Mouse (Mus musculus) pancreas, adult 10 weeks (tissue): ENCODE results near the gene Kcnj14. TPM values are rescaled to one million over a fixed set of nuclear protein-coding genes. Genes with fewer than 3 reads are reported as not detected.

Source experiments
- polyA plus RNA-seq: library from polyadenylated mRNA; stranded (reverse); fragments of 350-450 nt; fragmentation: Illumina TruSeq; extraction: RNeasy Lipid Tissue Mini Kit (QIAGEN cat#74804); gene quantifications from one replicate; pipeline ENCODE4 v1.2.3, GENCODE M21; 2015; ENCODE audit warnings: low read depth, low replicate concordance; ENCODE audit not compliant: insufficient read depth

Gene Kcnj14
- not detected for polyA plus RNA-seq

DNA sequence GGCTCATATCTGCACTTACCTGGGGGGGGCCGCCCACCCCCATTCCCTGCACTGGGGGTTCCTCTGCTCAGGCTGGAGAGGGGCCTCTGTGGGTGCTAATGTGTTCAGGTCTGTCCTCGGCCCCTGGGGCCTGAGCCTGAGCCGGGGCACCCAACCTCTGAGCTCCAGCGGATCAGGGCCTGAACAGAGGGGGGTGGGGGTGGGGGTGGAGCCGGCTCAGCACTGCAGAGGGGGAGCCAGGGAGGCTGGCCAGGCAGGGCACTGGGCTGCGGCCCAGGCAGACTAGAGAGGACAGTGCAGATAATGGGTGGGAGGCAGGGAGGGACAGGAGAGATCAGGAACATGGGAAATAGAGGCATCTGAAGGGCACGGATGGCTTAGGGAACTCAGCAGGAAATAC, at the start of gene Kcnj14:
Gene Kcnj14 (minus strand): TSS at position 185 of the 400 bp plus-strand sequence.

DNA sequence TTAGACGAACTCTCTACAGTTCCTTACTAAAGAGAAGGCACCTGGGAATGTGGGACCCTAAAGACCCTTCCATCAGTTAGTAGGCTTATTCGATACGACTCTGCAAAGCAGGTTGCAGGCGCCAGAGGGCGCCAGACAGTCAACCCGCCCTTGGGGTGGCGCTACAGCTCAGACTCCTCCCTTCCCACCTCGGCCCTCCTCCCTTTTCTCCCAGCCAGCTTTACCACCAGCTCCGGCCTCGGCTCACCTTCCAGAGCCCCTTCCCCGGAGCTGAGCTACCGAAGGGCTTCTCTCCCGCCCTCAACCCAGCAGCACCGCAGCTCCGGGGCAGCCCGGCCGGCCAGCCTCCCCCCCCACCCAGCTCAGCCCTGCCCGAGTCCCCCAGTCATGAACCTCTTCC, 48.0 kb upstream of the Kcnj14 start, which contains the start of gene Kdelr1:
Gene Kdelr1 (plus strand): TSS at position 149 of the 400 bp plus-strand sequence.

DNA sequence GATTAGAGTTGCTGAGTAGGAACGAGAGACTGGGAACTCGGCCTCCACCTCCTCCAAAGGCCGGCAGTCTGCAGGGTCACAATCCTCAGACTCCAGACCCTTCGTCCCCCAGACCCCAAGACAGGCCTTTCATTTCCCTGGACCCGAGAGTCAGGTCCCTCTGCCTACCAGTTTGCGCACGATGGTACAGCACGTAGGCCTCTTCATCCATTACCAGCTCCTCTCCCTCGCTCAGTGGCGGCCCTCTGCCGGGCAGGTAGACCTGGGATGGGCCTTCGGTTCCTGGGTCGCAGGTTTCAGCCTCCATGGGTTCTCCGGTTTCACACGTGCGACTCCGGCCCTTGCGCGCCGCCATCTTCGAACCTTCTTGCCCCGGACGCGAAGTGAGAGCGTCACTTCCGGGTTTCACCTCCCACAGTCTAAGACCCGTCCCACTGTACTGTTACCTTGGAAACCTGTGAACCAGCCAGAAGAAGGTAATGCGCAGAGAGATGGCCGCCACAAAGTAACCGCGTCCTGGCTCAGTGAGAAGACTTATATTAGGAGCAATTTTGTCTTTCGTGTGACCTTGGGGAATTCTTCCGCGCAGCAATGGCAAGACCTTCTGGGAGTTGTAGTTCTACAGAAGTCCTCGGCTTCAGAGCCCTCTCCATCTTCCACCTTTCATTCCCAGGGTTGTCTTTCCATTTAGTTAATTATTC, 6.0 kb upstream of the Kcnj14 start, which contains the start of gene Grwd1:
Gene Grwd1 (minus strand): TSS at position 518 of the 701 bp plus-strand sequence.

DNA sequence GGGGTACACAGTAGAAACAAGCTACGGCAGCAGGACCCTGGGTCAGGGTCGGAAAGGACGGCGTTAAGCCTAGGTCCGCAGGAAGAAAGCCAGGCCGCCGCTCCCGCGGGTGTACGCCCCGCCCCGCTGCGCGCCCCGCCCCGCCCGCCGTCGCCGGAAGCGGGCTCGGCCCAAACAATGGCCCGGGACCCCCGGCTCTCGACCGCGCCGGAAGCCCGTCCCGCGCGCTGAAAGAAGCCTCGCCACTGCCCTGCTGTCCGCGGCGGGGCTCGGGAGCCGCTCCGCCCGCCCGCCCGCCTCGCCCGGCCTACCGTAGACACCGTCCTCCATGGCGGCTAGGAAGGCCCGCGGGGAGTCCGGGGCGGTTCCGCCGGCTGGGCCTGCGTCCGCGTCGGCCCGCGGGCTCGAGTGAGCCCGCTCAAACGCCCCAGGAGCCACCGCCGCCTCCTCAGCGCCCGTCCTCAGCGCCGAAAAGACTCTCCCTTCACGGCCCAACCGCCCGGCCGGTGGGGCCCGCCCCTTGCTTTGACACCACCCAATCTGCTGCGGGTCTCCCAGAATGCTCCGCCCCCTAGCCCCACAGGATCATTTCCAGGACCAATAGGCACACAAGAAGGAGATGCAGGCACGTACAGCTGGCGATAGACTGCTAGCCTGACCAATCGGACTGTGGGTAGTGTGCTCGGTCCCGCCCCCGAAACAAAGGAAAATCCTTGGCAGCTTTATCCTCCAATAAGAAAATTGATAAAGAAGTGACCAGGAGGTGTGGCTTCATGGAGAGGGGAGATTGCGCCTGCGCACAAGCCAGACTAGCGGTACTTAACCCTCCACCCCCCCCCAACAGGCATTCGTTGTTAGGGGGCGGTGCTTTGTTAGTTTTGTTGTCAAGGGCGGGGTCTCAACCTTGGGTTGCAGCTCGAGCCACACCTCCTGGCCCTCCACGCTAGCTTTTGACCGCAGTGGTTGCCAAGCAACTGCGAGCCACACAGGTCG, 10.5 kb downstream of the Kcnj14 start, which contains the start of gene Cyth2:
Gene Cyth2 (minus strand): TSS at position 795 of the 993 bp plus-strand sequence.

DNA sequence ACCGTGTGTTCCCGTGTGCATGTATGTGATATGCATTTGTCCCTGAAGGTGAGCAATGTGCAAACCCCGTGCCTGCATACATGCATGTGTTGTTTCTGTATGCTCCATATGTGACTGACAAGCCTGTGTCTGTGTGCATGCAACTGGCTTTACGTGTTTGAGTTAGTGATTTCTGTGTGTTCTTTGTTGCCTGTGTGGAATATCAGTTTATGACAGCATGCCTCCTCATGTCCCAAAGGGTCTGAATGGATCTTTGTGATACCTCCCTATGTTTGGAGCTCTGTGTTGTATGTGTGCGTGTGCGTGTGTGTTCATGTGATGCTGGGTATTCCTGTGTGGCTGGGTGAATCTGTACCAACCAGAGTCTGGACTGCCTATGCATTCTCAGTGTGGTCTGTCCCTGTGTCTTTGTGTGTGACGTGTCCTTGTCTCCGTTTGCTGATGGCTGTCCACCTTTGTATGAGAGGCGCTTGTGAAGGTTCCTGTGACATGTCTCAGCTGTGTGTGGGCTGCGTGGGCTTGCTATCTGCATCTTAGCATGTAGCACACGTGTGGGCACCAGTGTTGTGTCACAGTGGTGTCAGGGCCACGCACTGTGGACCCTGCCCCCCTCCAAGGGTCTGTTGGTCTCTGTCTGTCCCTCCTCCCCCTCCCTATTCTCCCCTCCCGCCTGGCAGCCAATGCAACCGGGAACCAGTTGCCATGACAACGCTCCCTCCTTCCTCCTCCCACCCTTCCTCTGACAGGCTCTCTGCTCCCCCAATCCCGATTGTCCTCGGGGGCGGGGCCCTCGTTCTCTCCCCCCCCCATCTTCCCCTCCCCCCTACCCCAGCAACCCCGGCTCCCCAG, 39.8 kb downstream of the Kcnj14 start, which contains the start of gene Sult2b1:
Gene Sult2b1 (minus strand): TSS at position 146 of the 849 bp plus-strand sequence.

DNA sequence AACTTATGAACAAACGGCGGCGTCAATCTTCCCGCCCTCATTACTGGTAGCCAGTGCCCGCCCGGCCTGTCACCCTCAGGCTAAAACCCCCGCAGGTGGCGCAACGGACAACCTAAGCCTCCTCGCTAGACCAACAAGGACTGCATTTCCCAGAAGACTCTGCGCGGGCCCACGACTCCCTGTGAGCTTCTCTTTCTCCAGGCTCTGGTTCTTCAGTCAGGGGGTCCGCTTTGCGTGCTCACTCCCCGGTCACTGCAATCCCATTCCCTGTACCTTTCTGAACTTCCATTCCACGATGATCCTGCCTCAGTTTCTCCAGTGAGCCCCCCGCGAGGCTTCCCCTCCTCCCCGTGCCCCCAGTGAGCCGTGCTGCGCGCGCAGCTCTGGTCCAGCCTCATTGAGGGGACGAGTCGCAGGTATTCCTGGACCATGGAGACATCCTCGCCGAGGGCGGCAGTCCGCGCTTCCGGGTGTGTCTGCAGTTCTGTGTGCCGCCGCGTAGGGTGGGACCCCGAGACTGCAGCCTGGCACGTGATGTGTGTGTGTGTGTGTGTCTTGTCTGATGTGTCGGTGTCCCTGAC, 41.0 kb downstream of the Kcnj14 start, which contains the start of gene Lmtk3:
Gene Lmtk3 (plus strand): TSS at position 228 of the 581 bp plus-strand sequence.

Other genes with a start within 250 kb of the Kcnj14 start
- 41.8 TPM for gene Fgf21, start 209.3 kb downstream of the Kcnj14 start, polyA plus RNA-seq
- 4.9 TPM for gene Fut1, start 207.5 kb downstream of the Kcnj14 start, polyA plus RNA-seq
- 2.0 TPM for gene Izumo1, start 203.0 kb downstream of the Kcnj14 start, polyA plus RNA-seq
- gene Rasip1, start 197.3 kb downstream of the Kcnj14 start, polyA plus RNA-seq = 11.1 TPM
- 2.2 TPM for gene Mamstr, start 184.8 kb downstream of the Kcnj14 start, polyA plus RNA-seq
- not detected for gene Fut2, start 158.4 kb downstream of the Kcnj14 start, polyA plus RNA-seq
- not detected for gene Ntn5, start 140.8 kb downstream of the Kcnj14 start, polyA plus RNA-seq
- not detected for gene Sec1, start 130.4 kb downstream of the Kcnj14 start, polyA plus RNA-seq
- 2.1 TPM for gene Car11, start 124.9 kb downstream of the Kcnj14 start, polyA plus RNA-seq
- gene Dbp, start 119.7 kb downstream of the Kcnj14 start, polyA plus RNA-seq = 5.6 TPM
- 401 TPM for gene Rpl18, start 109.3 kb downstream of the Kcnj14 start, polyA plus RNA-seq
- 9.0 TPM for gene Sphk2, start 106.8 kb downstream of the Kcnj14 start, polyA plus RNA-seq
- gene Fam83e, start 103.6 kb downstream of the Kcnj14 start, polyA plus RNA-seq = not detected
- gene Spaca4, start 99.0 kb downstream of the Kcnj14 start, polyA plus RNA-seq = not detected
- 4.6 TPM for gene Lmtk3, start 41.0 kb downstream of the Kcnj14 start, polyA plus RNA-seq
- not detected for gene Sult2b1, start 40.1 kb downstream of the Kcnj14 start, polyA plus RNA-seq
- 31.3 TPM for gene Cyth2, start 10.2 kb downstream of the Kcnj14 start, polyA plus RNA-seq
- gene Grwd1, start 6.2 kb upstream of the Kcnj14 start, polyA plus RNA-seq = 4.1 TPM
- gene Kdelr1, start 48.0 kb upstream of the Kcnj14 start, polyA plus RNA-seq = 53.6 TPM
- gene Grin2d, start 53.6 kb upstream of the Kcnj14 start, polyA plus RNA-seq = 0.42 TPM
- gene Syngr4, start 71.9 kb upstream of the Kcnj14 start, polyA plus RNA-seq = not detected
- 6.6 TPM for gene Tmem143, start 72.2 kb upstream of the Kcnj14 start, polyA plus RNA-seq
- 42.8 TPM for gene Emp3, start 96.6 kb upstream of the Kcnj14 start, polyA plus RNA-seq
- gene Ccdc114, start 99.3 kb upstream of the Kcnj14 start, polyA plus RNA-seq = 0.72 TPM
- 0.63 TPM for gene Abcc6, start 205.5 kb upstream of the Kcnj14 start, polyA plus RNA-seq
- 13.3 TPM for gene Nomo1, start 208.9 kb upstream of the Kcnj14 start, polyA plus RNA-seq